Mouse (Mus musculus) spleen, adult 2 months (tissue): ENCODE results near the gene Srrm1. TPM values are rescaled to one million over a fixed set of nuclear protein-coding genes. Genes with fewer than 3 reads are reported as not detected.

ENCODE experiments used
- DNase-seq, 2 experiments: peaks; one replicate each; pipeline versions ENCODE4 v3.0.0 to v3.0.0-alpha.2; 2012 to 2021; ENCODE audit warnings: low spot score in 2 of 2, low read depth in 1 of 2
- H3K27ac ChIP-seq: fragments of 200-500 bp; 2 replicates; pipeline ENCODE4 v1.5.1; 2012; ENCODE audit warnings: low read length, inconsistent platforms; ENCODE audit not compliant: insufficient read depth
- H3K27me3 ChIP-seq: fragments of 200-500 bp; 2 replicates; pipeline ENCODE4 v1.6.1; 2012; ENCODE audit warnings: mild to moderate bottlenecking, moderate library complexity, low read length, inconsistent platforms; ENCODE audit not compliant: control insufficient read depth, insufficient read depth
- H3K36me3 ChIP-seq: fragments of 200-500 bp; 2 replicates; pipeline ENCODE4 v1.6.1; 2012; ENCODE audit warnings: mild to moderate bottlenecking, low read length, inconsistent platforms; ENCODE audit not compliant: control insufficient read depth, insufficient read depth
- H3K4me1 ChIP-seq: fragments of 200-500 bp; 2 replicates; pipeline ENCODE4 v1.6.1; 2011; ENCODE audit warnings: inconsistent platforms; ENCODE audit not compliant: control insufficient read depth, insufficient read depth, insufficient read length
- H3K4me3 ChIP-seq: fragments of 200-500 bp; 2 replicates; pipeline ENCODE4 v1.5.1; 2011; ENCODE audit warnings: mild to moderate bottlenecking, inconsistent platforms; ENCODE audit not compliant: insufficient read depth, insufficient read length; ENCODE audit errors: extremely low read depth
- CTCF ChIP-seq: fragments of 200-500 bp; IDR thresholded peaks from 2 replicates; pipeline ENCODE4 v1.5.1; 2011; ENCODE audit warnings: mild to moderate bottlenecking, inconsistent platforms; ENCODE audit not compliant: insufficient read depth, insufficient read length, insufficient replicate concordance; ENCODE audit errors: extremely low read depth
- POLR2A ChIP-seq: fragments of 200-500 bp; IDR thresholded peaks from 2 replicates; pipeline ENCODE4 v1.6.1; 2011; ENCODE audit warnings: low read depth, low read length, inconsistent platforms
- WGBS: fragments of 180-500 bp; shearing (Covaris S2); methylation state at CpG from one replicate; pipeline ENCODE4 v1.1.7; 2018; 5-methylcytosine and 5-hydroxymethylcytosine counted together
- polyA plus RNA-seq: library from polyadenylated mRNA; depleted of rRNA; stranded (reverse); fragments of >200 nt; gene quantifications from 2 replicates; pipeline ENCODE4 v1.2.3, GENCODE M21; 2012

Gene Srrm1
- polyA plus RNA-seq, 1 experiment: 22.2 TPM

- Histone ChIP-seq H3K36me3 (peaks cover 72% of the 10 kb centered on the region), H3K4me1 (no peaks in the 10 kb centered on the region), H3K27ac (no peak overlapping the region), H3K27me3 (no peaks in the 10 kb centered on the region), H3K4me3 (no peak overlapping the region)
- DNase-seq: no peak
- TF ChIP-seq CTCF: no peak
- no peak for TF ChIP-seq POLR2A
- 87% methylated on average over 9 of the region's 9 CpGs for WGBS
Measured at GRCm38 (mm10) chr4:135335327-135336022, 17.6 kb downstream of the Srrm1 start.

- no peak for TF ChIP-seq POLR2A
- no peak for TF ChIP-seq CTCF
- H3K27ac ChIP-seq: no peak overlapping the region
- no peak for DNase-seq
- no peak overlapping the region for H3K4me3 ChIP-seq
- H3K36me3 ChIP-seq: peaks cover 65% of the 10 kb centered on the region
- no peaks in the 10 kb centered on the region for H3K27me3 ChIP-seq
- WGBS: 91% methylated on average over 3 of the region's 3 CpGs
- H3K4me1 ChIP-seq: no peaks in the 10 kb centered on the region
Measured at GRCm38 (mm10) chr4:135326469-135326868, 26.7 kb downstream of the Srrm1 start.

GRCm38 (mm10) chr4:135326046-135326445 is 27.1 kb downstream of the Srrm1 start:
- TF ChIP-seq CTCF (no peak), POLR2A (no peak)
- no peak for DNase-seq
- Histone ChIP-seq H3K27ac (no peak overlapping the region), H3K4me1 (no peaks in the 10 kb centered on the region), H3K4me3 (no peak overlapping the region), H3K27me3 (no peaks in the 10 kb centered on the region), H3K36me3 (peaks cover 64% of the 10 kb centered on the region)

- no peaks in the 10 kb centered on the region for H3K27me3 ChIP-seq
- H3K4me3 ChIP-seq: no peak overlapping the region
- H3K27ac ChIP-seq: no peak overlapping the region
- H3K36me3 ChIP-seq: peaks cover 61% of the 10 kb centered on the region
- WGBS: 94% methylated on average over 8 of the region's 8 CpGs
- no peaks in the 10 kb centered on the region for H3K4me1 ChIP-seq
- no peak for TF ChIP-seq POLR2A
- no peak for TF ChIP-seq CTCF
- DNase-seq: no peak
Measured at GRCm38 (mm10) chr4:135323021-135323420, 30.1 kb downstream of the Srrm1 start.

GRCm38 (mm10) chr4:135317966-135318365 is 35.2 kb downstream of the Srrm1 start:
- peaks cover 29% of the 10 kb centered on the region for H3K36me3 ChIP-seq
- peak; percentile 43 to 57 for DNase-seq
- no peak overlapping the region for H3K4me3 ChIP-seq
- peaks cover 13% of the 10 kb centered on the region for H3K4me1 ChIP-seq
- 30% methylated on average over 2 of the region's 2 CpGs for WGBS
- H3K27ac ChIP-seq: no peak overlapping the region
- H3K27me3 ChIP-seq: no peaks in the 10 kb centered on the region
- peak; percentile 92; the same call in 1 of the 2 replicates for TF ChIP-seq CTCF
- no peak for TF ChIP-seq POLR2A

GRCm38 (mm10) chr4:135317539-135317938 is 35.6 kb downstream of the Srrm1 start:
- H3K4me1 ChIP-seq: peaks cover 17% of the 10 kb centered on the region
- H3K27ac ChIP-seq: no peak overlapping the region
- WGBS: 94% methylated on average over 4 of the region's 4 CpGs
- TF ChIP-seq CTCF (no peak), POLR2A (no peak)
- H3K4me3 ChIP-seq: no peak overlapping the region
- no peak for DNase-seq
- no peaks in the 10 kb centered on the region for H3K27me3 ChIP-seq
- peaks cover 25% of the 10 kb centered on the region for H3K36me3 ChIP-seq

- H3K27me3 ChIP-seq: no peaks in the 10 kb centered on the region
- H3K4me3 ChIP-seq: no peak overlapping the region
- H3K4me1 ChIP-seq: peaks cover 21% of the 10 kb centered on the region
- WGBS: 79% methylated on average over 9 of the region's 9 CpGs
- no peak for DNase-seq
- 0 out of 2 replicates have a peak overlapping the region, but pooled peaks have one; percentile 15 for H3K27ac ChIP-seq
- peaks cover 7% of the 10 kb centered on the region; the same call in 1 of the 2 replicates for H3K36me3 ChIP-seq
- TF ChIP-seq CTCF: no peak
- no peak for TF ChIP-seq POLR2A
Measured at GRCm38 (mm10) chr4:135315287-135315686, 37.8 kb downstream of the Srrm1 start.
